19 mouse cellular contexts compared by ENCODE assay signal in genomic region chr12:108132450-108133070, GRCm38 (mm10). TPM values are rescaled to one million over a fixed set of nuclear protein-coding genes. Genes with fewer than 3 reads are reported as not detected.
DNase-seq lines count a peak whose midpoint lies in the region; ATAC-seq lines count a peak whose summit lies in the region.
"Had no signal": no experiment of that assay in that cellular context is flagged by ENCODE, and none has a peak within 500 bp of the region (broad histone marks: within the 10 kb centered on the region; RNA-seq: fewer than 3 reads in every experiment).

No protein-coding gene starts in this region.

- no peak overlapping the region for H3K9ac ChIP-seq in kidney, embryonic 14.5 days (ENCODE audit: low read depth, low read length)
- H3K9ac ChIP-seq: embryonic facial prominence, embryonic 12.5 days; hindbrain, embryonic 14.5 days; limb, embryonic 13.5 days; liver, postnatal 0 days had no signal

- no peak overlapping the region for H3K4me2 ChIP-seq in kidney, embryonic 14.5 days (replicated peaks; ENCODE audit: low read depth, low read length)
- H3K4me2 ChIP-seq: embryonic facial prominence, embryonic 12.5 days; hindbrain, embryonic 14.5 days; limb, embryonic 13.5 days had no signal

- DNase-seq in cerebellum, adult 11-12 months, result peak; percentile 23
- DNase-seq in cerebellum, adult 11 months, result no peak
- peak; percentile 42 for DNase-seq in kidney, adult 18-20 months
- DNase-seq in kidney, postnatal 36 days, result peak; percentile 72 to 85
- peak; percentile 35 for DNase-seq in thymus, postnatal 4 days
- no peak for DNase-seq in testis, postnatal 10 days (ENCODE audit: low spot score)
- no peak for DNase-seq in heart, adult 8-10 months (ENCODE audit: low spot score)
- DNase-seq: adrenal gland, postnatal 10 days; cerebellum, postnatal 14 days; heart, postnatal 10 days; liver, postnatal 0 days; lung, postnatal 4 days; midbrain, embryonic 14.5 days; right cerebral cortex, postnatal 14 days had no signal

- ATAC-seq in kidney, embryonic 14.5 days (ENCODE audit: low FRiP score, low TSS enrichment), result no peak
- ATAC-seq: liver, postnatal 0 days had no signal

- H3K27me3 ChIP-seq in kidney, embryonic 14.5 days (ENCODE audit: control insufficient read depth, insufficient read depth, low read length), result no peaks in the 10 kb centered on the region
- H3K27me3 ChIP-seq: CH12.LX; embryonic facial prominence, embryonic 12.5 days; limb, embryonic 13.5 days had no signal

- no peak overlapping the region for H3K27ac ChIP-seq in kidney, embryonic 14.5 days (ENCODE audit: low read depth, low read length)
- H3K27ac ChIP-seq: embryonic facial prominence, embryonic 12.5 days; hindbrain, embryonic 14.5 days; limb, embryonic 13.5 days had no signal

- 79% methylated on average over 8 of the region's 8 CpGs for WGBS in kidney, embryonic 14.5 days

- no peaks in the 10 kb centered on the region for H3K9me3 ChIP-seq in kidney, embryonic 14.5 days (ENCODE audit: control insufficient read depth, low read length)
- H3K9me3 ChIP-seq: embryonic facial prominence, embryonic 12.5 days; limb, embryonic 13.5 days had no signal

- H3K4me3 ChIP-seq in kidney, embryonic 14.5 days (ENCODE audit: low read length), result no peak overlapping the region
- H3K4me3 ChIP-seq: embryonic facial prominence, embryonic 12.5 days; limb, embryonic 13.5 days had no signal

- H3K36me3 ChIP-seq in kidney, embryonic 14.5 days (ENCODE audit: control insufficient read depth, insufficient read depth, low read length), result peaks cover 29% of the 10 kb centered on the region

- H3K4me1 ChIP-seq in kidney, embryonic 14.5 days (ENCODE audit: control insufficient read depth, insufficient read depth, low read length), result no peaks in the 10 kb centered on the region
- H3K4me1 ChIP-seq: embryonic facial prominence, embryonic 12.5 days had no signal

RNA-seq across cellular contexts. Expression of gene Setd3, which starts 46.6 kb away (rescaled TPM):
- 49.4 and 77.7 TPM in 2 replicates for polyA plus RNA-seq in kidney, embryonic 14.5 days (2014; fragmentation: Nextera tagmentation; extraction: Ambion mirVana)
- 100 to 1,000 TPM in 1 of 4 experiments, 10 to 100 TPM in 3; 88.6 to 103 (median 93.1) TPM for total RNA-seq in heart, adult 8-10 months (2022)

RNA-seq across cellular contexts. Expression of gene Ccnk, which starts 46.8 kb away (rescaled TPM):
- 6.9 and 8.1 TPM in 2 replicates for polyA plus RNA-seq in kidney, embryonic 14.5 days (2014; fragmentation: Nextera tagmentation; extraction: Ambion mirVana)
- total RNA-seq in heart, adult 8-10 months (2022), result 10 to 100 TPM; 25.5 to 32.4 (median 31.1) TPM

Comparison
In these comparisons a context has a peak if more than half of its experiments do, and no peak if none do; other contexts are left out.
1. DNase-seq: peak in cerebellum, adult 11-12 months (single experiment), kidney, adult 18-20 months (single experiment), kidney, postnatal 36 days (2 of 2) and thymus, postnatal 4 days (single experiment); none in cerebellum, adult 11 months (single experiment), testis, postnatal 10 days (single experiment) and heart, adult 8-10 months (single experiment).